Mouse (Mus musculus) bone marrow, adult 2 months (tissue): ENCODE measurements around the gene Sos1.

Experiments
- CTCF ChIP-seq: fragments of 200-500 bp; IDR thresholded peaks from 2 replicates; pipeline ENCODE4 v1.5.1; 2011; ENCODE audit warnings: low read length, control low read depth; ENCODE audit not compliant: control insufficient read depth, insufficient read depth
- POLR2A ChIP-seq: fragments of 200-500 bp; IDR thresholded peaks from 2 replicates; pipeline ENCODE4 v1.6.1; 2011; ENCODE audit warnings: low read depth, mild to moderate bottlenecking, control low read depth, low read length, borderline replicate concordance; ENCODE audit not compliant: control insufficient read depth

DNA sequence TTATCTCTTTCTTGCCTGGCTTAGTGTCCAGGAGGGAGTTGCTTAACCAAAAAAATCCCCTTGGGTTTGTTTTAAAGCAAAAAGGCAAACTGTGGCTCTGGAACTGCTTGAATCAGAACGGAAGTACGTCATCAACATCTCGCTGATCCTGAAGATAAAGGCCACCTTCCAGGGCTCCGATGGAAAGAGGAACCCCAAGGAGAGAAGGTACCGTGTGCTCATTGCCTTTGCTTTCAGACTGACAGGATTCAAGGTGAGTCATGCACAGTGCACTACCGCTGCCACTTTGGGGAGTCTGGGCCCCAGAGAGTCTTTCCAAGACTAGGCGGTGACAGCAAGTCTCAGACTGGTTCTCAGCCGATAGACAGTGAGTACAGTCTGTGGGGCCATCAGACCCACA is 120.0 kb downstream of the Sos1 start:
- TF ChIP-seq CTCF (no peak), POLR2A (no peak)
